ENCODE assay signal across 9 mouse cellular contexts in the genomic region with DNA sequence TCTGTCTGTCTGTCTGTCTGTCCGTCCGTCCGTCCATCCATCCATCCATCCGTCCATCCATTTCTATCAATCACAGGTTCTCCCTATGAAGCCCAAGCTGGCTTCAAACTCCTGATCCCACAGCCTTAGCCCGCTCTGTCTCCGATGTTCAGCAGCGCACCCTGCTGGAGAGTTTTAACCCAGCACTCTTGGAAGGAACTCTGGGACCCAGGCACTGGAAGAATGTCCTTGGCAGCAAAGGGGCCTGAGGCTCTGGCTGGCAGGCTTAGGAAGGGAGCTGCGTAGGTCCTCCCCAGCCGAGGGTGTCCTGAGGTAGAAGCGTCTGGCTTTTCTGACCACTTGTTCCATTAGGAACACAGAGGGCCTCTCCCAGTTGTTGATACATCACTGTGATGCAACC. TPM values are rescaled to one million over a fixed set of nuclear protein-coding genes. Genes with fewer than 3 reads are reported as not detected.
DNase-seq lines count a peak whose midpoint lies in the region; ATAC-seq and TF ChIP-seq lines count a peak whose summit lies in the region.
"Had no signal": no experiment of that assay in that cellular context is flagged by ENCODE, and none has a peak within 500 bp of the region (broad histone marks: within the 10 kb centered on the region; RNA-seq: fewer than 3 reads in every experiment).

No protein-coding gene starts in this region.

- H3K4me1 ChIP-seq in ES-E14 (ENCODE audit: control insufficient read depth in 2 of 2, insufficient read depth in 2 of 2, low read length in 2 of 2, poor library complexity in 1 of 2) = peaks cover 2 to 8% of the 10 kb centered on the region in 2 experiments; a peak in 3 of 4 replicates
- H3K4me1 ChIP-seq in heart, embryonic 15.5 days (replicated peaks) = peaks cover 51% of the 10 kb centered on the region
- peaks cover 33% of the 10 kb centered on the region for H3K4me1 ChIP-seq in limb, embryonic 12.5 days (replicated peaks)
- H3K4me1 ChIP-seq in midbrain, embryonic 16.5 days (ENCODE audit: control insufficient read depth, insufficient read depth, low read length) = peaks cover 8% of the 10 kb centered on the region

- H3K36me3 ChIP-seq in ES-E14 (ENCODE audit: control insufficient read depth, insufficient read depth, low read length, poor library complexity, severe bottlenecking) = peaks cover 3% of the 10 kb centered on the region
- H3K36me3 ChIP-seq in heart, embryonic 15.5 days = peaks cover under 1% of the 10 kb centered on the region; the same call in 1 of the 2 replicates
- H3K36me3 ChIP-seq in limb, embryonic 12.5 days = peaks cover 2% of the 10 kb centered on the region; the same call in 1 of the 2 replicates
- no peaks in the 10 kb centered on the region for H3K36me3 ChIP-seq in midbrain, embryonic 16.5 days (ENCODE audit: control insufficient read depth, insufficient read depth, low read length)

- DNase-seq in cerebellum, postnatal 10 days = peak; percentile 77 to 83
- no peak for DNase-seq in cerebellum, adult 8-10 months
- DNase-seq in ES-E14 (ENCODE audit: low read depth, low spot score) = peak; percentile 88
- peak; percentile 74 for DNase-seq in embryo, embryonic 10 days (ENCODE audit: low spot score)
- peak; percentile 69 for DNase-seq in testis, postnatal 14 days (ENCODE audit: low spot score)

- H3K9me3 ChIP-seq in ES-E14 (ENCODE audit: control insufficient read depth, insufficient read depth, low read depth, low read length) = no peaks in the 10 kb centered on the region
- H3K9me3 ChIP-seq in heart, embryonic 15.5 days (replicated peaks) = no peaks in the 10 kb centered on the region
- no peaks in the 10 kb centered on the region for H3K9me3 ChIP-seq in limb, embryonic 12.5 days
- no peaks in the 10 kb centered on the region for H3K9me3 ChIP-seq in midbrain, embryonic 16.5 days (replicated peaks; ENCODE audit: control insufficient read depth, low read length, poor library complexity, severe bottlenecking)
- H3K9me3 ChIP-seq: neural tube, embryonic 13.5 days had no signal

- in situ Hi-C loops in ES-E14 (cut with MboI; ENCODE audit: low sequenced_read_pairs in 2 of 2, unreplicated experiment in 2 of 2) = no loop called here

- peak overlapping the region in 1 of 2 experiments; percentile 36; a peak in 2 of 4 replicates for H3K4me3 ChIP-seq in ES-E14 (ENCODE audit: insufficient read depth in 1 of 2, low read depth in 1 of 2, low read length in 2 of 2, poor library complexity in 1 of 2, severe bottlenecking in 1 of 2)
- H3K4me3 ChIP-seq in heart, embryonic 15.5 days = peak overlapping the region; percentile 87
- H3K4me3 ChIP-seq in limb, embryonic 12.5 days (replicated peaks) = no peak overlapping the region; the same call in 1 of the 2 replicates
- H3K4me3 ChIP-seq in midbrain, embryonic 16.5 days (ENCODE audit: low read depth, low read length) = no peak overlapping the region
- H3K4me3 ChIP-seq: neural tube, embryonic 13.5 days had no signal

- ATAC-seq in heart, embryonic 15.5 days (replicated peaks; ENCODE audit: insufficient number of reproducible peaks, insufficient read depth, low FRiP score, low read depth) = 0 out of 2 replicates have a peak, but pooled peaks have one; percentile 24
- ATAC-seq in limb, embryonic 12.5 days (ENCODE audit: insufficient number of reproducible peaks, insufficient read depth, low FRiP score, low TSS enrichment, low read depth) = no peak
- no peak for ATAC-seq in midbrain, embryonic 16.5 days

- H3K4me2 ChIP-seq in heart, embryonic 15.5 days = peak overlapping the region; percentile 95
- H3K4me2 ChIP-seq in limb, embryonic 12.5 days = peak overlapping the region; percentile 23; the same call in 1 of the 2 replicates
- no peak overlapping the region for H3K4me2 ChIP-seq in midbrain, embryonic 16.5 days (ENCODE audit: low read length)

- H3K27me3 ChIP-seq in heart, embryonic 15.5 days = no peaks in the 10 kb centered on the region
- H3K27me3 ChIP-seq in limb, embryonic 12.5 days = no peaks in the 10 kb centered on the region
- H3K27me3 ChIP-seq in midbrain, embryonic 16.5 days (ENCODE audit: control insufficient read depth, insufficient read depth, low read depth, low read length) = peaks cover 15% of the 10 kb centered on the region

- WGBS in heart, embryonic 15.5 days = 30% methylated on average over 10 of the region's 10 CpGs
- WGBS in limb, embryonic 12.5 days = 51% methylated on average over 10 of the region's 10 CpGs
- 42% methylated on average over 10 of the region's 10 CpGs for WGBS in midbrain, embryonic 16.5 days

- H3K27ac ChIP-seq in ES-E14 (ENCODE audit: insufficient read depth, low read depth, low read length, poor library complexity, severe bottlenecking) = no peak overlapping the region
- H3K27ac ChIP-seq in heart, embryonic 15.5 days = peak overlapping the region; percentile 86
- H3K27ac ChIP-seq in limb, embryonic 12.5 days = peak overlapping the region; percentile 72
- H3K27ac ChIP-seq in midbrain, embryonic 16.5 days (ENCODE audit: low read length) = 0 out of 2 replicates have a peak overlapping the region, but pooled peaks have one; percentile 8
- H3K27ac ChIP-seq: neural tube, embryonic 13.5 days had no signal

- H3K9ac ChIP-seq in ES-E14 (ENCODE audit: insufficient read depth, low read depth, low read length, poor library complexity, severe bottlenecking) = no peak overlapping the region; the same call in 1 of the 2 replicates
- no peak overlapping the region for H3K9ac ChIP-seq in heart, embryonic 15.5 days
- no peak overlapping the region for H3K9ac ChIP-seq in limb, embryonic 12.5 days (replicated peaks)
- no peak overlapping the region for H3K9ac ChIP-seq in midbrain, embryonic 16.5 days (ENCODE audit: low read depth, low read length)
- H3K9ac ChIP-seq: neural tube, embryonic 13.5 days had no signal

TF ChIP-seq in ES-E14, 5 proteins besides CTCF, POLR2A, EP300 and RAD21:
- TF ChIP-seq CHD2 (IDR thresholded peaks at IDR 0.05; ENCODE audit: low read depth, low read length) (no peak), MAFK (IDR thresholded peaks at IDR 0.05; ENCODE audit: insufficient read depth, low read depth, low read length) (no peak), ZC3H11A (IDR thresholded peaks at IDR 0.05; ENCODE audit: borderline replicate concordance, low read depth, low read length) (no peak), ZNF384 (IDR thresholded peaks at IDR 0.05; ENCODE audit: low read depth, low read length) (no peak), HCFC1 (IDR thresholded peaks at IDR 0.05; ENCODE audit: borderline replicate concordance, insufficient read depth, low read length) (no peak)
TF ChIP-seq in ES-E14: peak in this region for 0.

RNA-seq across cellular contexts. Expression of gene Arpc1b, which starts 2.9 kb away (rescaled TPM):
- 185 and 249 TPM in 2 replicates for total RNA-seq in ES-E14 (2012; rRNA removed)
- 214 and 308 TPM in 2 replicates for polyA plus RNA-seq in heart, embryonic 15.5 days (2015; fragmentation: Nextera tagmentation; extraction: Ambion mirVana)
- 131 and 151 TPM in 2 replicates for polyA plus RNA-seq in limb, embryonic 12.5 days (2016; fragmentation: Nextera tagmentation; extraction: Ambion mirVana)
- polyA plus RNA-seq in midbrain, embryonic 16.5 days (2015; fragmentation: Nextera tagmentation; extraction: Ambion mirVana) = 50.1 and 50.8 TPM in 2 replicates

RNA-seq across cellular contexts. Expression of gene Pdap1, which starts 23.1 kb away (rescaled TPM):
- total RNA-seq in ES-E14 (2012; rRNA removed) = 89.3 and 108 TPM in 2 replicates
- polyA plus RNA-seq in heart, embryonic 15.5 days (2015; fragmentation: Nextera tagmentation; extraction: Ambion mirVana) = 52.1 and 65.4 TPM in 2 replicates
- 132 and 145 TPM in 2 replicates for polyA plus RNA-seq in limb, embryonic 12.5 days (2016; fragmentation: Nextera tagmentation; extraction: Ambion mirVana)
- polyA plus RNA-seq in midbrain, embryonic 16.5 days (2015; fragmentation: Nextera tagmentation; extraction: Ambion mirVana) = 102 and 114 TPM in 2 replicates

RNA-seq across cellular contexts. Expression of gene Bud31, which starts 23.2 kb away (rescaled TPM):
- 124 and 168 TPM in 2 replicates for total RNA-seq in ES-E14 (2012; rRNA removed)
- polyA plus RNA-seq in heart, embryonic 15.5 days (2015; fragmentation: Nextera tagmentation; extraction: Ambion mirVana) = 113 and 116 TPM in 2 replicates
- 250 and 254 TPM in 2 replicates for polyA plus RNA-seq in limb, embryonic 12.5 days (2016; fragmentation: Nextera tagmentation; extraction: Ambion mirVana)
- 167 and 175 TPM in 2 replicates for polyA plus RNA-seq in midbrain, embryonic 16.5 days (2015; fragmentation: Nextera tagmentation; extraction: Ambion mirVana)

RNA-seq across cellular contexts. Expression of gene Kpna7, which starts 33.1 kb away (rescaled TPM):
- total RNA-seq in ES-E14 (2012; rRNA removed) = 0.21 and 0.58 TPM in 2 replicates
- not detected in 2 replicates for polyA plus RNA-seq in heart, embryonic 15.5 days (2015; fragmentation: Nextera tagmentation; extraction: Ambion mirVana)
- polyA plus RNA-seq in limb, embryonic 12.5 days (2016; fragmentation: Nextera tagmentation; extraction: Ambion mirVana) = 0.36 and 0.41 TPM in 2 replicates
- polyA plus RNA-seq in midbrain, embryonic 16.5 days (2015; fragmentation: Nextera tagmentation; extraction: Ambion mirVana) = not detected in 2 replicates
- polyA plus RNA-seq: neural tube, embryonic 13.5 days had no signal

RNA-seq across cellular contexts. Expression of gene Arpc1a, which starts 33.3 kb away (rescaled TPM):
- total RNA-seq in ES-E14 (2012; rRNA removed) = 48.2 and 65.4 TPM in 2 replicates
- 86.8 and 96.4 TPM in 2 replicates for polyA plus RNA-seq in heart, embryonic 15.5 days (2015; fragmentation: Nextera tagmentation; extraction: Ambion mirVana)
- polyA plus RNA-seq in limb, embryonic 12.5 days (2016; fragmentation: Nextera tagmentation; extraction: Ambion mirVana) = 139 and 142 TPM in 2 replicates
- 277 and 284 TPM in 2 replicates for polyA plus RNA-seq in midbrain, embryonic 16.5 days (2015; fragmentation: Nextera tagmentation; extraction: Ambion mirVana)
